Mouse (Mus musculus) heart, postnatal 0 days (tissue): ENCODE measurements around the gene Camsap1. TPM values are rescaled to one million over a fixed set of nuclear protein-coding genes. Genes with fewer than 3 reads are reported as not detected.

Source experiments
- ATAC-seq: fragments of 200-750 bp; cut with Nextera tagmentation; 2 replicates; pipeline ENCODE4 v1.8.0; 2017; ENCODE audit warnings: low read depth, moderate number of reproducible peaks, moderate library complexity; ENCODE audit not compliant: insufficient read depth
- DNase-seq: peaks from one replicate; pipeline ENCODE4 v3.0.0-alpha.2; 2016; ENCODE audit warnings: low spot score
- H3K27ac ChIP-seq: fragments of 300-500 bp; sonication (generic); 2 replicates; pipeline ENCODE4 v1.5.1; 2014; ENCODE audit warnings: low read depth, mild to moderate bottlenecking
- H3K27me3 ChIP-seq: fragments of 300-500 bp; sonication (generic); 2 replicates; pipeline ENCODE4 v1.6.1; 2014; ENCODE audit warnings: low read length, mixed read lengths; ENCODE audit not compliant: control insufficient read depth, insufficient read depth
- H3K36me3 ChIP-seq: fragments of 300-500 bp; sonication (generic); replicated peaks from 2 replicates; pipeline ENCODE4 v1.6.1; 2014; ENCODE audit warnings: low read length, mixed read lengths; ENCODE audit not compliant: control insufficient read depth, insufficient read depth
- H3K4me1 ChIP-seq: fragments of 300-500 bp; sonication (generic); 2 replicates; pipeline ENCODE4 v1.6.1; 2014; ENCODE audit warnings: antibody characterized with exemption; ENCODE audit not compliant: control insufficient read depth, insufficient read depth
- H3K4me2 ChIP-seq: fragments of 300-500 bp; sonication (generic); 2 replicates; pipeline ENCODE4 v1.6.1; 2014; ENCODE audit warnings: low read depth, mild to moderate bottlenecking, low read length, moderate library complexity
- H3K4me3 ChIP-seq: fragments of 300-500 bp; sonication (generic); 2 replicates; pipeline ENCODE4 v1.5.1; 2014; ENCODE audit warnings: low read depth, low read length
- H3K9ac ChIP-seq: fragments of 300-500 bp; sonication (generic); replicated peaks from 2 replicates; pipeline ENCODE4 v1.6.1; 2014; ENCODE audit warnings: low read depth, low read length, mixed read lengths
- H3K9me3 ChIP-seq: fragments of 300-500 bp; sonication (generic); replicated peaks from 2 replicates; pipeline ENCODE4 v1.6.1; 2016; ENCODE audit warnings: low read length; ENCODE audit not compliant: control insufficient read depth
- CTCF ChIP-seq: IDR thresholded peaks from 2 replicates; pipeline ENCODE4 v1.5.1; 2016; ENCODE audit warnings: antibody characterized with exemption, control low read depth, low read depth
- EP300 ChIP-seq: IDR thresholded peaks from 2 replicates; pipeline ENCODE4 v1.6.1; 2016; ENCODE audit warnings: antibody characterized with exemption, low read depth
- WGBS: fragments of 180-500 bp; shearing (Covaris S2); extraction: QIAGEN DNeasy Blood & Tissue Kit; methylation state at CpG from one replicate; pipeline ENCODE4 v1.1.7; 2014; 5-methylcytosine and 5-hydroxymethylcytosine counted together
- polyA plus RNA-seq: library from polyadenylated mRNA; unstranded; fragments of >200 nt; fragmentation: Nextera tagmentation; extraction: Ambion mirVana; gene quantifications from 2 replicates; pipeline ENCODE4 v1.2.1, GENCODE M21; 2015
- total RNA-seq: library from RNA; depleted of rRNA; stranded (reverse); fragments of >200 nt; gene quantifications from 2 replicates; pipeline ENCODE4 v1.2.3, GENCODE M21; 2014; ENCODE audit warnings: low replicate concordance

Camsap1 gene
- total and polyA plus RNA-seq, 2 experiments from 2014 or later, result 5.7 to 8.9 TPM

GRCm38 (mm10) chr2:26011420-26011819 lies 28.3 kb upstream of the Camsap1 start:
- no peak overlapping the region for H3K4me3 ChIP-seq
- DNase-seq, result no peak
- no peak for TF ChIP-seq EP300
- no peak for TF ChIP-seq CTCF
- H3K27me3 ChIP-seq, result no peaks in the 10 kb centered on the region
- no peaks in the 10 kb centered on the region for H3K9me3 ChIP-seq
- no peak overlapping the region for H3K9ac ChIP-seq
- no peaks in the 10 kb centered on the region for H3K4me1 ChIP-seq
- no peak overlapping the region for H3K4me2 ChIP-seq
- no peak for ATAC-seq
- H3K27ac ChIP-seq, result no peak overlapping the region
- peaks cover 97% of the 10 kb centered on the region for H3K36me3 ChIP-seq
- WGBS, result 70% methylated on average over 1 of the region's 1 CpGs

- no peak overlapping the region for H3K9ac ChIP-seq
- H3K36me3 ChIP-seq, result peaks cover 97% of the 10 kb centered on the region
- no peak for TF ChIP-seq EP300
- TF ChIP-seq CTCF, result no peak
- no peaks in the 10 kb centered on the region for H3K27me3 ChIP-seq
- no peak overlapping the region for H3K4me3 ChIP-seq
- DNase-seq (no peak), ATAC-seq (no peak)
- no peak overlapping the region for H3K4me2 ChIP-seq
- H3K9me3 ChIP-seq, result no peaks in the 10 kb centered on the region
- 42% methylated on average over 2 of the region's 2 CpGs for WGBS
- H3K4me1 ChIP-seq, result no peaks in the 10 kb centered on the region
- H3K27ac ChIP-seq, result no peak overlapping the region
Measured at GRCm38 (mm10) chr2:26002001-26002400, 18.9 kb upstream of the Camsap1 start.

GRCm38 (mm10) chr2:26001136-26001535 lies 18.1 kb upstream of the Camsap1 start:
- H3K36me3 ChIP-seq, result peaks cover 90% of the 10 kb centered on the region
- no peaks in the 10 kb centered on the region for H3K4me1 ChIP-seq
- no peaks in the 10 kb centered on the region for H3K9me3 ChIP-seq
- no peak overlapping the region for H3K4me2 ChIP-seq
- no peaks in the 10 kb centered on the region for H3K27me3 ChIP-seq
- ATAC-seq, result no peak
- DNase-seq, result no peak
- WGBS, result 92% methylated on average over 5 of the region's 5 CpGs
- H3K4me3 ChIP-seq, result no peak overlapping the region
- TF ChIP-seq EP300, result no peak
- TF ChIP-seq CTCF, result no peak
- H3K9ac ChIP-seq, result no peak overlapping the region
- H3K27ac ChIP-seq, result no peak overlapping the region

GRCm38 (mm10) chr2:25997716-25998115 lies 14.6 kb upstream of the Camsap1 start:
- Histone ChIP-seq H3K36me3 (peaks cover 59% of the 10 kb centered on the region), H3K4me2 (no peak overlapping the region), H3K4me1 (no peaks in the 10 kb centered on the region), H3K9ac (no peak overlapping the region), H3K27ac (no peak overlapping the region), H3K9me3 (no peaks in the 10 kb centered on the region), H3K27me3 (no peaks in the 10 kb centered on the region), H3K4me3 (no peak overlapping the region)
- ATAC-seq (no peak), DNase-seq (no peak)
- no peak for TF ChIP-seq EP300
- TF ChIP-seq CTCF, result no peak
- 73% methylated on average over 3 of the region's 3 CpGs for WGBS

- WGBS, result 81% methylated on average over 3 of the region's 3 CpGs
- Histone ChIP-seq H3K36me3 (peaks cover 31% of the 10 kb centered on the region), H3K4me3 (no peak overlapping the region), H3K27ac (no peak overlapping the region), H3K4me2 (no peak overlapping the region), H3K9me3 (no peaks in the 10 kb centered on the region), H3K9ac (no peak overlapping the region), H3K4me1 (no peaks in the 10 kb centered on the region; the same call in 1 of the 2 replicates), H3K27me3 (no peaks in the 10 kb centered on the region)
- DNase-seq (no peak), ATAC-seq (no peak)
- TF ChIP-seq EP300 (no peak), CTCF (no peak)
Measured at GRCm38 (mm10) chr2:25994791-25995190, 11.7 kb upstream of the Camsap1 start.

DNA sequence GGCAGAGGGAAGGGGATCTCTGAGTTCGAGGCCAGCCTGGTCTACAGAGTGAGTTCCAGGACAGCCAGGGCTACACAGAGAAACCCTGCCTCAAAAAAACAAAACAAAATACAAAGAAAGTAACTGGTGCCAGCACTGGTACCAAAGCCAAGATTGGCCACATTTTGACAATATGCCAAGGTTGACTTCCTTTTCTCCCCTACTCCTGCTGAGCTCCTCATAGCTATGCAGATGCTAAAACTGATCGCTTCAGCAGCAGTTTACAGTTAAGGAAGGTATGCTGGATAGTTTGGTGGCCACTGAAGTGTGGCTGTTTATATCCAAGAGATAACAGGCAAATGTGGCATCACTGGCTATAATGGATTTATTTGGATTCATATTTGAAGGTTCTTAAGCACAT lies 9.2 kb upstream of the Camsap1 start:
- DNase-seq (no peak), ATAC-seq (no peak)
- TF ChIP-seq EP300 (no peak), CTCF (no peak)
- H3K9me3 ChIP-seq, result no peaks in the 10 kb centered on the region
- H3K9ac ChIP-seq, result no peak overlapping the region
- H3K27ac ChIP-seq, result no peak overlapping the region
- H3K27me3 ChIP-seq, result no peaks in the 10 kb centered on the region
- 63% methylated on average over 2 of the region's 2 CpGs for WGBS
- H3K4me1 ChIP-seq, result peaks cover 5% of the 10 kb centered on the region
- H3K4me3 ChIP-seq, result no peak overlapping the region
- H3K36me3 ChIP-seq, result peaks cover 8% of the 10 kb centered on the region; the same call in 1 of the 2 replicates
- no peak overlapping the region for H3K4me2 ChIP-seq
